Mouse (Mus musculus): Measurements from ENCODE around the gene Myh11. TPM values are rescaled to one million over a fixed set of nuclear protein-coding genes. Genes with fewer than 3 reads are reported as not detected.

Gene Myh11
- polyA plus RNA-seq, 1 experiment from 2014 or later: 15.1 TPM

- no peaks in the 10 kb centered on the region for H3K9me3 ChIP-seq (ENCODE audit: low read length)
- H3K4me3 ChIP-seq (ENCODE audit: low read depth, low read length): no peak overlapping the region
- no peaks in the 10 kb centered on the region for H3K27me3 ChIP-seq (replicated peaks; ENCODE audit: insufficient read depth, low read length)
- DNase-seq (ENCODE audit: low spot score) (peak; percentile 19), ATAC-seq (peak; percentile 72)
- no peak overlapping the region for H3K9ac ChIP-seq (replicated peaks; ENCODE audit: low read depth)
- no peaks in the 10 kb centered on the region for H3K4me1 ChIP-seq (ENCODE audit: insufficient read depth, low read depth, low read length)
- no peak overlapping the region for H3K4me2 ChIP-seq (replicated peaks; ENCODE audit: low read depth, low read length)
- peaks cover 11% of the 10 kb centered on the region; the same call in 1 of the 2 replicates for H3K36me3 ChIP-seq (ENCODE audit: insufficient read depth, low read length)
- H3K27ac ChIP-seq (ENCODE audit: low read length): no peak overlapping the region
- WGBS: 57% methylated on average over 7 of the region's 7 CpGs
- TF ChIP-seq CTCF (IDR thresholded peaks at IDR 0.05) (no peak), EP300 (IDR thresholded peaks at IDR 0.05) (no peak)
These were observed 12.5 kb upstream of the Myh11 start for GRCm38 (mm10) chr16:14303676-14304075.

DNA sequence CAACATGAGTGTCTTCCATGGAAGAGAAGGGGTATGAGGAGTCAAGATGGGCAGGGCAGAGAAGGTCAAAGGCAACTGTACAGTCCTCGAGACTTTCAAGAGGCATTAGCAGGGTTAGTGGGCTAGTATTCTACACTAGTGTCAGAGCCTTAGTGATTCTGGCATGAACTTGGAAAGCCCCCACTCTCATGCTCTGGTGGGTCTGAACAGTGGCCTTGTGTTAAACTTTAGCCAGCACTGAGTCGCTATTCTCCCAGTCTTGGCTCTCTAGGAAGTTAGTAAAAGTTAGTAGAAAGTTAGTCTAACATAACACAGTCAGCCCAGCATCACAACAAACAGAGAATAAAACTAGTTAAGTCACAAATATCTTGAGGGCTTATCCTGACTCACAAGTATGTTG lies 12.0 kb upstream of the Myh11 start:
- no peak overlapping the region for H3K27ac ChIP-seq (ENCODE audit: low read length)
- no peak overlapping the region for H3K4me3 ChIP-seq (ENCODE audit: low read depth, low read length)
- H3K4me2 ChIP-seq (replicated peaks; ENCODE audit: low read depth, low read length): no peak overlapping the region
- H3K36me3 ChIP-seq (ENCODE audit: insufficient read depth, low read length): peaks cover 11% of the 10 kb centered on the region; the same call in 1 of the 2 replicates
- no peak for ATAC-seq
- no peak overlapping the region for H3K9ac ChIP-seq (replicated peaks; ENCODE audit: low read depth)
- no peaks in the 10 kb centered on the region for H3K4me1 ChIP-seq (ENCODE audit: insufficient read depth, low read depth, low read length)
- TF ChIP-seq EP300 (IDR thresholded peaks at IDR 0.05) (no peak), CTCF (IDR thresholded peaks at IDR 0.05) (no peak)
- DNase-seq (ENCODE audit: low spot score): no peak
- H3K9me3 ChIP-seq (ENCODE audit: low read length): no peaks in the 10 kb centered on the region
- H3K27me3 ChIP-seq (replicated peaks; ENCODE audit: insufficient read depth, low read length): no peaks in the 10 kb centered on the region
- WGBS: 80% methylated on average over 2 of the region's 2 CpGs

- Histone ChIP-seq H3K27ac (ENCODE audit: low read length) (no peak overlapping the region), H3K4me1 (ENCODE audit: insufficient read depth, low read depth, low read length) (no peaks in the 10 kb centered on the region), H3K27me3 (replicated peaks; ENCODE audit: insufficient read depth, low read length) (no peaks in the 10 kb centered on the region), H3K4me2 (replicated peaks; ENCODE audit: low read depth, low read length) (no peak overlapping the region), H3K9me3 (ENCODE audit: low read length) (no peaks in the 10 kb centered on the region), H3K36me3 (ENCODE audit: insufficient read depth, low read length) (peaks cover 4% of the 10 kb centered on the region; the same call in 1 of the 2 replicates), H3K4me3 (ENCODE audit: low read depth, low read length) (no peak overlapping the region), H3K9ac (replicated peaks; ENCODE audit: low read depth) (no peak overlapping the region)
- no peak for ATAC-seq
- TF ChIP-seq EP300 (IDR thresholded peaks at IDR 0.05): no peak
- TF ChIP-seq CTCF (IDR thresholded peaks at IDR 0.05): no peak
- no peak for DNase-seq (ENCODE audit: low spot score)
- WGBS: 75% methylated on average over 4 of the region's 4 CpGs
These were observed 7.3 kb upstream of the Myh11 start for GRCm38 (mm10) chr16:14298461-14298860.

GRCm38 (mm10) chr16:14297746-14298145 lies 6.6 kb upstream of the Myh11 start:
- Histone ChIP-seq H3K4me1 (ENCODE audit: insufficient read depth, low read depth, low read length) (no peaks in the 10 kb centered on the region), H3K4me2 (replicated peaks; ENCODE audit: low read depth, low read length) (no peak overlapping the region), H3K9me3 (ENCODE audit: low read length) (no peaks in the 10 kb centered on the region), H3K27ac (ENCODE audit: low read length) (no peak overlapping the region), H3K4me3 (ENCODE audit: low read depth, low read length) (no peak overlapping the region), H3K9ac (replicated peaks; ENCODE audit: low read depth) (no peak overlapping the region), H3K36me3 (ENCODE audit: insufficient read depth, low read length) (0 out of 2 replicates have a peak, but pooled peaks cover 3% of the 10 kb centered on the region), H3K27me3 (replicated peaks; ENCODE audit: insufficient read depth, low read length) (no peaks in the 10 kb centered on the region)
- TF ChIP-seq CTCF (IDR thresholded peaks at IDR 0.05): no peak
- TF ChIP-seq EP300 (IDR thresholded peaks at IDR 0.05): no peak
- no peak for DNase-seq (ENCODE audit: low spot score)
- WGBS: 95% methylated on average over 4 of the region's 4 CpGs
- ATAC-seq: no peak

GRCm38 (mm10) chr16:14297137-14297536 lies 6.0 kb upstream of the Myh11 start:
- ATAC-seq: peak; percentile 55
- 54% methylated on average over 3 of the region's 3 CpGs for WGBS
- Histone ChIP-seq H3K9ac (replicated peaks; ENCODE audit: low read depth) (no peak overlapping the region), H3K36me3 (ENCODE audit: insufficient read depth, low read length) (0 out of 2 replicates have a peak, but pooled peaks cover 3% of the 10 kb centered on the region), H3K9me3 (ENCODE audit: low read length) (no peaks in the 10 kb centered on the region), H3K4me2 (replicated peaks; ENCODE audit: low read depth, low read length) (no peak overlapping the region), H3K4me1 (ENCODE audit: insufficient read depth, low read depth, low read length) (peaks cover 2% of the 10 kb centered on the region; the same call in 1 of the 2 replicates), H3K4me3 (ENCODE audit: low read depth, low read length) (no peak overlapping the region), H3K27me3 (replicated peaks; ENCODE audit: insufficient read depth, low read length) (no peaks in the 10 kb centered on the region), H3K27ac (ENCODE audit: low read length) (peak overlapping the region; percentile 4)
- TF ChIP-seq CTCF (IDR thresholded peaks at IDR 0.05) (no peak), EP300 (IDR thresholded peaks at IDR 0.05) (no peak)
- peak; percentile 15 for DNase-seq (ENCODE audit: low spot score)

GRCm38 (mm10) chr16:14296544-14297124 lies 5.5 kb upstream of the Myh11 start:
- Histone ChIP-seq H3K9ac (replicated peaks; ENCODE audit: low read depth) (no peak overlapping the region), H3K27me3 (replicated peaks; ENCODE audit: insufficient read depth, low read length) (no peaks in the 10 kb centered on the region), H3K4me2 (replicated peaks; ENCODE audit: low read depth, low read length) (no peak overlapping the region), H3K27ac (ENCODE audit: low read length) (peak overlapping the region; percentile 35), H3K36me3 (ENCODE audit: insufficient read depth, low read length) (0 out of 2 replicates have a peak, but pooled peaks cover 3% of the 10 kb centered on the region), H3K4me3 (ENCODE audit: low read depth, low read length) (no peak overlapping the region), H3K9me3 (ENCODE audit: low read length) (no peaks in the 10 kb centered on the region), H3K4me1 (ENCODE audit: insufficient read depth, low read depth, low read length) (peaks cover 7% of the 10 kb centered on the region)
- ATAC-seq (peak; percentile 73), DNase-seq (ENCODE audit: low spot score) (peak; percentile 63)
- TF ChIP-seq CTCF (IDR thresholded peaks at IDR 0.05) (no peak), EP300 (IDR thresholded peaks at IDR 0.05) (peak; percentile 29; the same call in 1 of the 2 replicates)
- 51% methylated on average over 2 of the region's 2 CpGs for WGBS
